Mouse (Mus musculus) bone marrow macrophage, adult 2 months (primary cell): Measurements from ENCODE around the gene Lekr1.

Experiments
- CTCF ChIP-seq: IDR thresholded peaks from 2 replicates; pipeline ENCODE4 v1.5.1; 2012; ENCODE audit warnings: low read depth, mild to moderate bottlenecking, low read length, moderate library complexity
- POLR2A ChIP-seq: IDR thresholded peaks from 2 replicates; pipeline ENCODE4 v1.6.1; 2012; ENCODE audit warnings: mild to moderate bottlenecking, low read depth, low read length, borderline replicate concordance

GRCm38 (mm10) chr3:65639454-65640014 lies 26.5 kb upstream of the Lekr1 start:
- TF ChIP-seq CTCF (no peak), POLR2A (no peak)
